Mouse (Mus musculus) erythroblast, adult 5-6 weeks (primary cell): Measurements from ENCODE around the gene Hand2. TPM values are rescaled to one million over a fixed set of nuclear protein-coding genes. Genes with fewer than 3 reads are reported as not detected.

Experiments used
- ATAC-seq: replicated peaks from 2 replicates; pipeline ENCODE4 v1.8.0; 2016; ENCODE audit warnings: moderate number of reproducible peaks, mild to moderate bottlenecking, moderate TSS enrichment, inconsistent platforms; ENCODE audit not compliant: poor library complexity, low FRiP score, severe bottlenecking
- total RNA-seq, 2 experiments: library from RNA; stranded (forward) in 1 of 2; stranded (reverse) in 1 of 2; fragments of 150-400 nt in 1 of 2; fragments of 200-764, 138-1000 nt in 1 of 2; gene quantifications; 2 replicates each; pipeline versions ENCODE4 v1.2.3 to v1.2.4; 2015 to 2017; ENCODE audit warnings: low replicate concordance in 2 of 2

The Hand2 gene
- total RNA-seq (2015; ENCODE audit: low replicate concordance) (not detected in 2 replicates), total RNA-seq (2017; ENCODE audit: low replicate concordance) (0.28 TPM in 1 of 2 replicates, not detected in the other)

GRCm38 (mm10) chr8:57320851-57321743 is at the start of gene Hand2:
TSS of gene Hand2 (plus strand) at chr8:57320983.
- no peak for ATAC-seq

GRCm38 (mm10) chr8:57273055-57273454 is 47.7 kb upstream of the Hand2 start:
- ATAC-seq = no peak

GRCm38 (mm10) chr8:57293441-57293840 is 27.3 kb upstream of the Hand2 start:
- no peak for ATAC-seq

GRCm38 (mm10) chr8:57303513-57303912 is 17.3 kb upstream of the Hand2 start:
- ATAC-seq = no peak

GRCm38 (mm10) chr8:57304944-57305343 is 15.8 kb upstream of the Hand2 start:
- no peak for ATAC-seq

GRCm38 (mm10) chr8:57306441-57306840 is 14.3 kb upstream of the Hand2 start:
- ATAC-seq = no peak

GRCm38 (mm10) chr8:57309844-57310485 is 10.8 kb upstream of the Hand2 start:
- no peak for ATAC-seq

GRCm38 (mm10) chr8:57312031-57312981 is 8.5 kb upstream of the Hand2 start:
- ATAC-seq = no peak

GRCm38 (mm10) chr8:57313583-57313982 is 7.2 kb upstream of the Hand2 start:
- no peak for ATAC-seq

- ATAC-seq = no peak
These were observed 6.6 kb upstream of the Hand2 start for GRCm38 (mm10) chr8:57314216-57314615.

GRCm38 (mm10) chr8:57315471-57315870 is 5.3 kb upstream of the Hand2 start:
- ATAC-seq = no peak

GRCm38 (mm10) chr8:57317107-57317506 is 3.7 kb upstream of the Hand2 start:
- no peak for ATAC-seq

GRCm38 (mm10) chr8:57317890-57318480 is 2.8 kb upstream of the Hand2 start:
- ATAC-seq = no peak

- no peak for ATAC-seq
These were observed 1.4 kb upstream of the Hand2 start for GRCm38 (mm10) chr8:57319092-57319980.

GRCm38 (mm10) chr8:57319981-57320585 is 700 bp upstream of the Hand2 start:
- no peak for ATAC-seq

- ATAC-seq = no peak
These were observed 1.4 kb downstream of the Hand2 start for GRCm38 (mm10) chr8:57321898-57322895.
